Mouse (Mus musculus): ENCODE data around the gene Rhbdf2. TPM values are rescaled to one million over a fixed set of nuclear protein-coding genes. Genes with fewer than 3 reads are reported as not detected.
A peak's percentile ranks its signal among the peaks of the same experiment; 100 is the strongest.

The Rhbdf2 gene
- total RNA-seq, 1 experiment, result 29.3 TPM

- peak overlapping the region; percentile 65; the same call in 1 of the 2 replicates for H3K9ac ChIP-seq (ENCODE audit: insufficient read depth, low read depth, low read length, poor library complexity, severe bottlenecking)
- H3K4me1 ChIP-seq (ENCODE audit: control insufficient read depth in 2 of 2, insufficient read depth in 2 of 2, low read length in 2 of 2, poor library complexity in 1 of 2), result peaks cover 0 to 29% of the 10 kb centered on the region in 2 experiments; a peak in 2 of 4 replicates
- no peaks in the 10 kb centered on the region for H3K9me3 ChIP-seq (ENCODE audit: control insufficient read depth, insufficient read depth, low read depth, low read length)
- TF ChIP-seq ZNF384 (IDR thresholded peaks at IDR 0.05; ENCODE audit: low read depth, low read length) (no peak), CHD2 (IDR thresholded peaks at IDR 0.05; ENCODE audit: low read depth, low read length) (0 out of 2 replicates have a peak, but pooled peaks have one; percentile 19), MAFK (IDR thresholded peaks at IDR 0.05; ENCODE audit: insufficient read depth, low read depth, low read length) (no peak), HCFC1 (IDR thresholded peaks at IDR 0.05; ENCODE audit: borderline replicate concordance, insufficient read depth, low read length) (no peak), ZC3H11A (IDR thresholded peaks at IDR 0.05; ENCODE audit: borderline replicate concordance, low read depth, low read length) (no peak)
- peak; percentile 96 for DNase-seq (ENCODE audit: low read depth, low spot score)
- peak overlapping the region; percentile 42 to 72 for H3K4me3 ChIP-seq (ENCODE audit: insufficient read depth in 1 of 2, low read depth in 1 of 2, low read length in 2 of 2, poor library complexity in 1 of 2, severe bottlenecking in 1 of 2)
- in situ Hi-C loops (cut with MboI; ENCODE audit: low sequenced_read_pairs in 2 of 2, unreplicated experiment in 2 of 2), result no loop called here
- H3K27ac ChIP-seq (ENCODE audit: insufficient read depth, low read depth, low read length, poor library complexity, severe bottlenecking), result peak overlapping the region; percentile 50; the same call in 1 of the 2 replicates
- no peaks in the 10 kb centered on the region for H3K36me3 ChIP-seq (ENCODE audit: control insufficient read depth, insufficient read depth, low read length, poor library complexity, severe bottlenecking)
Measured at GRCm38 (mm10) chr11:116657311-116658223, 30.7 kb upstream of the Rhbdf2 start.

- peak overlapping the region; percentile 59; the same call in 1 of the 2 replicates for H3K9ac ChIP-seq (ENCODE audit: insufficient read depth, low read depth, low read length, poor library complexity, severe bottlenecking)
- H3K27ac ChIP-seq (ENCODE audit: insufficient read depth, low read depth, low read length, poor library complexity, severe bottlenecking), result no peak overlapping the region
- H3K36me3 ChIP-seq (ENCODE audit: control insufficient read depth, insufficient read depth, low read length, poor library complexity, severe bottlenecking), result no peaks in the 10 kb centered on the region
- TF ChIP-seq ZNF384 (IDR thresholded peaks at IDR 0.05; ENCODE audit: low read depth, low read length) (no peak), HCFC1 (IDR thresholded peaks at IDR 0.05; ENCODE audit: borderline replicate concordance, insufficient read depth, low read length) (no peak), MAFK (IDR thresholded peaks at IDR 0.05; ENCODE audit: insufficient read depth, low read depth, low read length) (no peak), ZC3H11A (IDR thresholded peaks at IDR 0.05; ENCODE audit: borderline replicate concordance, low read depth, low read length) (no peak), CHD2 (IDR thresholded peaks at IDR 0.05; ENCODE audit: low read depth, low read length) (no peak)
- DNase-seq (ENCODE audit: low read depth, low spot score), result no peak
- no peaks in the 10 kb centered on the region for H3K9me3 ChIP-seq (ENCODE audit: control insufficient read depth, insufficient read depth, low read depth, low read length)
- peaks cover 0 to 26% of the 10 kb centered on the region in 2 experiments; a peak in 2 of 4 replicates for H3K4me1 ChIP-seq (ENCODE audit: control insufficient read depth in 2 of 2, insufficient read depth in 2 of 2, low read length in 2 of 2, poor library complexity in 1 of 2)
- H3K4me3 ChIP-seq (ENCODE audit: insufficient read depth in 1 of 2, low read depth in 1 of 2, low read length in 2 of 2, poor library complexity in 1 of 2, severe bottlenecking in 1 of 2), result peak overlapping the region; percentile 42 to 72; a peak in 1 of 4 replicates
- in situ Hi-C loops (cut with MboI; ENCODE audit: low sequenced_read_pairs in 2 of 2, unreplicated experiment in 2 of 2), result no loop called here
Measured at GRCm38 (mm10) chr11:116656348-116657191, 29.8 kb upstream of the Rhbdf2 start.

GRCm38 (mm10) chr11:116654255-116654821 lies 27.5 kb upstream of the Rhbdf2 start, which contains the start of gene Cygb:
Cygb (minus strand) TSS chr11:116654313.
- Histone ChIP-seq H3K9me3 (ENCODE audit: control insufficient read depth, insufficient read depth, low read depth, low read length) (no peaks in the 10 kb centered on the region), H3K36me3 (ENCODE audit: control insufficient read depth, insufficient read depth, low read length, poor library complexity, severe bottlenecking) (no peaks in the 10 kb centered on the region), H3K4me1 (ENCODE audit: control insufficient read depth in 2 of 2, insufficient read depth in 2 of 2, low read length in 2 of 2, poor library complexity in 1 of 2) (peaks cover 0 to 18% of the 10 kb centered on the region in 2 experiments; a peak in 2 of 4 replicates), H3K9ac (ENCODE audit: insufficient read depth, low read depth, low read length, poor library complexity, severe bottlenecking) (peak within 1 kb of the TSS; percentile 50; the same call in 1 of the 2 replicates), H3K27ac (ENCODE audit: insufficient read depth, low read depth, low read length, poor library complexity, severe bottlenecking) (no peak within 1 kb of the TSS), H3K4me3 (ENCODE audit: insufficient read depth in 1 of 2, low read depth in 1 of 2, low read length in 2 of 2, poor library complexity in 1 of 2, severe bottlenecking in 1 of 2) (peak within 1 kb of the TSS; percentile 25 to 66)
- no peak for DNase-seq (ENCODE audit: low read depth, low spot score)
- TF ChIP-seq ZNF384 (IDR thresholded peaks at IDR 0.05; ENCODE audit: low read depth, low read length) (no peak), HCFC1 (IDR thresholded peaks at IDR 0.05; ENCODE audit: borderline replicate concordance, insufficient read depth, low read length) (no peak), MAFK (IDR thresholded peaks at IDR 0.05; ENCODE audit: insufficient read depth, low read depth, low read length) (no peak), CHD2 (IDR thresholded peaks at IDR 0.05; ENCODE audit: low read depth, low read length) (no peak), ZC3H11A (IDR thresholded peaks at IDR 0.05; ENCODE audit: borderline replicate concordance, low read depth, low read length) (no peak)
- in situ Hi-C loops (cut with MboI; ENCODE audit: low sequenced_read_pairs in 2 of 2, unreplicated experiment in 2 of 2), result no loop called here

- Histone ChIP-seq H3K36me3 (ENCODE audit: control insufficient read depth, insufficient read depth, low read length, poor library complexity, severe bottlenecking) (no peaks in the 10 kb centered on the region), H3K4me3 (ENCODE audit: insufficient read depth in 1 of 2, low read depth in 1 of 2, low read length in 2 of 2, poor library complexity in 1 of 2, severe bottlenecking in 1 of 2) (peak overlapping the region; percentile 25 to 66), H3K9me3 (ENCODE audit: control insufficient read depth, insufficient read depth, low read depth, low read length) (no peaks in the 10 kb centered on the region), H3K4me1 (ENCODE audit: control insufficient read depth in 2 of 2, insufficient read depth in 2 of 2, low read length in 2 of 2, poor library complexity in 1 of 2) (peaks cover 0 to 15% of the 10 kb centered on the region in 2 experiments; a peak in 2 of 4 replicates), H3K9ac (ENCODE audit: insufficient read depth, low read depth, low read length, poor library complexity, severe bottlenecking) (peak overlapping the region; percentile 50; the same call in 1 of the 2 replicates), H3K27ac (ENCODE audit: insufficient read depth, low read depth, low read length, poor library complexity, severe bottlenecking) (no peak overlapping the region)
- TF ChIP-seq HCFC1 (IDR thresholded peaks at IDR 0.05; ENCODE audit: borderline replicate concordance, insufficient read depth, low read length) (no peak), MAFK (IDR thresholded peaks at IDR 0.05; ENCODE audit: insufficient read depth, low read depth, low read length) (no peak), ZNF384 (IDR thresholded peaks at IDR 0.05; ENCODE audit: low read depth, low read length) (no peak), CHD2 (IDR thresholded peaks at IDR 0.05; ENCODE audit: low read depth, low read length) (no peak), ZC3H11A (IDR thresholded peaks at IDR 0.05; ENCODE audit: borderline replicate concordance, low read depth, low read length) (no peak)
- no peak for DNase-seq (ENCODE audit: low read depth, low spot score)
- in situ Hi-C loops (cut with MboI; ENCODE audit: low sequenced_read_pairs in 2 of 2, unreplicated experiment in 2 of 2), result no loop called here
Measured at GRCm38 (mm10) chr11:116653709-116654221, 26.9 kb upstream of the Rhbdf2 start.

Data from ES-E14 (cell line).